Comparison of ENCODE assay signal across 1 mouse cellular context in genomic region chr7:45119780-45120709, GRCm38 (mm10).
TF ChIP-seq lines count a peak whose summit lies in the region.

No protein-coding gene starts in this region.

TF ChIP-seq in MEL, 35 proteins besides CTCF, POLR2A, EP300 and RAD21:
- no peak for TF ChIP-seq E2F4 (IDR thresholded peaks at IDR 0.05; ENCODE audit: borderline replicate concordance, low read depth, low read length)
- TF ChIP-seq CHD2 (IDR thresholded peaks at IDR 0.05; ENCODE audit: low read length): no peak
- no peak for TF ChIP-seq CHD1 (IDR thresholded peaks at IDR 0.05; ENCODE audit: low read depth, low read length)
- TF ChIP-seq ZNF384 (IDR thresholded peaks at IDR 0.05; ENCODE audit: low read depth, low read length): no peak
- no peak for TF ChIP-seq TCF12 (IDR thresholded peaks at IDR 0.05; ENCODE audit: low read depth, low read length)
- no peak for TF ChIP-seq JUND (IDR thresholded peaks at IDR 0.05; ENCODE audit: low read depth, low read length)
- TF ChIP-seq MYB (IDR thresholded peaks at IDR 0.05; ENCODE audit: low read depth, low read length): no peak
- TF ChIP-seq NELFE (IDR thresholded peaks at IDR 0.05; ENCODE audit: low read depth, low read length): no peak
- TF ChIP-seq USF2 (IDR thresholded peaks at IDR 0.05; ENCODE audit: borderline replicate concordance in 1 of 2, insufficient read depth in 1 of 2, low read depth in 1 of 2, low read length in 2 of 2): no peak
- TF ChIP-seq ZC3H11A (IDR thresholded peaks at IDR 0.05; ENCODE audit: low read depth, low read length): no peak
- no peak for TF ChIP-seq MYC (IDR thresholded peaks at IDR 0.05; ENCODE audit: low read depth, low read length)
